Mouse (Mus musculus): ENCODE data around the gene Ssr2. TPM values are rescaled to one million over a fixed set of nuclear protein-coding genes. Genes with fewer than 3 reads are reported as not detected.
A peak's percentile ranks its signal among the peaks of the same experiment; 100 is the strongest.

Gene Ssr2
- total RNA-seq, 2 experiments from 2014 or later = 207 to 252 TPM

GRCm38 (mm10) chr3:88541622-88542401 is 33.9 kb upstream of the Ssr2 start:
- DNase-seq = no peak

GRCm38 (mm10) chr3:88542486-88542885 is 33.2 kb upstream of the Ssr2 start:
- DNase-seq = no peak

DNA sequence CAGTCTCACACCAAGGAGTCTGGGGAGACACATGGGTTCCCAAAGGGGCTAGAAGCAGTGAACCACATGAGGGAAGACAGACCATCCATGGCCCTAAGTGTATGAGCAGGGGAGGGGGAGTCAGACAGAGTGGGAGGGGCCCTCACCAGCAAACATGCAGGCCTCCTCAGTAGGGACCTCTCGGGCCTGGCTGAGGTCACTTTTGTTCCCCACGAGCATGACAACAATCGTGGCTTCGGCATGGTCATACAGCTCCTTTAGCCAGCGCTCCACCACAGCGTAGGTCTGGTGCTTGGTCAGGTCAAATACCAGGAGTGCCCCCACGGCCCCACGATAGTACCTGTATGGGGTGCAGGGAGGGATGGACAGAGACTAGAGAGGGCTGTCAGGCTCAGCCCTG is 32.5 kb upstream of the Ssr2 start:
- no peak for DNase-seq

GRCm38 (mm10) chr3:88543651-88544410 is 31.8 kb upstream of the Ssr2 start:
- DNase-seq = no peak

GRCm38 (mm10) chr3:88544514-88544913 is 31.2 kb upstream of the Ssr2 start:
- peak; percentile 43 to 63 for DNase-seq

DNA sequence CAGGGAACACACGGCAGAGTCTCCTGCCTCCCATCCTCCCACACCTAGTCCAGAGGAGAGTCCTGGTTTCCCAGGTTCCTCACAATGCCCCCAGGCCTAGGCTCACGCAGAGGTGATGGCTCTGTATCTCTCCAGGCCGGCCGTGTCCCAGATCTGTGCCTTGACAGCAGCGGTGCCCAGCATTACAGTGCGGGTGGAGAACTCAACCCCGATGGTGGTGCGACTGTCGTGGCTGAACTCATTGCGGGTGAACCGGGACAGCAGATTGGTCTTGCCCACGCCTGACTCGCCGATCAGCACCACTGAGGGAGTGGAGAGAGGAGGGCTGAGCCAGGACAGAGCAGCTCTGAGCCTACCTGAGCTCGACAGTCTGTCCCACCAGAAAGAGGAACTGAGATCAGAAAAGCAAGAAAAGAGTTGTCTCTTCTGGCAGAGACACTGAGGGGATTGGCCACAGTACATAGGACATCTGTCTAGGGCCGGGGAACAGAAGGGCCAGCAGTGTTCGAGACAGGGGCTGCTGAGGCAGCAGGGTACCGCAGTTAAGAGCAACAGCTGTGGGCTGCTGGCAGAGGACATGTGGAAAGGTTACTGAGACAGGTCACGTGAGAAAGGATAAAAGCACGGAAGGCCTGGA is 30.6 kb upstream of the Ssr2 start:
- DNase-seq = no peak

GRCm38 (mm10) chr3:88546674-88547418 is 28.8 kb upstream of the Ssr2 start:
- DNase-seq = no peak

DNA sequence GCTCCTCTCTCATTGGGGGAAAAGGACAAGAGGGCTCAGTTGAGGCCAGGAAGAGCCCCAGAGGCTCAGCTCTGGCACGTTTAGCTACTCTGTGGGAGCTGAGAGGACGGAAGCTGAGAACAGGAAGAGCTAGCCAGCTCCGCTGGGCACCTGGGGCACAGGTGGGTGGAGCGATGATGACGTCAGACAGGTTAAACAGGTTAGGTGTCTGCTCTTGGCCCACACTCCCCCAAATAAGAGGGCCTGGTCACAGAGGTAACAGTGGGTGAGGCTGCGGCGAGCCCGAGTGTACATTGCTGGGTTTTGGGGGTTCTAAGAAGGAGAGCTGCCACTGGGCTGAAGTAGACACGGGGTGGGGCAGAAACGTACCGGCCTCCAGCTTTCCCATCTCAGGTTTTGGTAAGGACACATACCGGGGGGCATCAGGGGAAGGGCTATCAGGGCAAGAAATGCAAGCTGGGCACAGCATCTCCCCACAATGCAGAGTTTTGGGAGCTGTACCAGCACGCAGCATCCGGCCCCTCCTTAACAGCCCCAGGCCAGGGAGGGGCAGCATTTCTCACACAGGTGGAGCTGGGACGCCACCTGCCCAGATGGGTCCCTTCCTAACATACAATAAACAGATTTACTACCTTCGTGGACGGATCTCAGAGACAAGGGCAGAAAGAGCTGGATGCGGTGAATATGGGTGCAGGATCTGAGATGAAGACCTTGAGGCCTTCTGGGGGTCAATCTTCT is 27.3 kb upstream of the Ssr2 start, which contains the start of gene Rab25:
TSS of gene Rab25 (minus strand) at position 121 of the 738 bp plus-strand sequence.
- DNase-seq = no peak

DNA sequence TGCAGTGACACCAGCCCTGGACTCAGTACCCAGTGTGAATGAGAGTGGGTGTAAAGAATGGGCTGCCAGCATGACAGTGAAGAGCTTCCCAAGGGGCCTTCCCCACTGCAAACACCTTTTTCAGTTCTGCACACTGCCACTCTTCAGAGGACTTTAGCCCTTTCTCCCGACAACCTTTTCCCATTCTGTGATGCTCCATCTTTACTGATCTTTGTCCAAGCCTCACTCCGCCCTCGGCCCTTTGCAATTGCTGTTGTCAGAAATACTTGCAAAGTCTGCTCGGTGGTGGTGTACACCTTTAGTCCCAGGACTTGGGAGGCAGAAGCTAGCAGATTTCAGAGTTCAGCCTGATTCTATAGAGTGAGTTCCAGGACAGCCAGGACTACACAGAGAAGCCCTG is 24.1 kb upstream of the Ssr2 start:
- no peak for DNase-seq

GRCm38 (mm10) chr3:88552082-88552645 is 23.5 kb upstream of the Ssr2 start:
- no peak for DNase-seq

DNA sequence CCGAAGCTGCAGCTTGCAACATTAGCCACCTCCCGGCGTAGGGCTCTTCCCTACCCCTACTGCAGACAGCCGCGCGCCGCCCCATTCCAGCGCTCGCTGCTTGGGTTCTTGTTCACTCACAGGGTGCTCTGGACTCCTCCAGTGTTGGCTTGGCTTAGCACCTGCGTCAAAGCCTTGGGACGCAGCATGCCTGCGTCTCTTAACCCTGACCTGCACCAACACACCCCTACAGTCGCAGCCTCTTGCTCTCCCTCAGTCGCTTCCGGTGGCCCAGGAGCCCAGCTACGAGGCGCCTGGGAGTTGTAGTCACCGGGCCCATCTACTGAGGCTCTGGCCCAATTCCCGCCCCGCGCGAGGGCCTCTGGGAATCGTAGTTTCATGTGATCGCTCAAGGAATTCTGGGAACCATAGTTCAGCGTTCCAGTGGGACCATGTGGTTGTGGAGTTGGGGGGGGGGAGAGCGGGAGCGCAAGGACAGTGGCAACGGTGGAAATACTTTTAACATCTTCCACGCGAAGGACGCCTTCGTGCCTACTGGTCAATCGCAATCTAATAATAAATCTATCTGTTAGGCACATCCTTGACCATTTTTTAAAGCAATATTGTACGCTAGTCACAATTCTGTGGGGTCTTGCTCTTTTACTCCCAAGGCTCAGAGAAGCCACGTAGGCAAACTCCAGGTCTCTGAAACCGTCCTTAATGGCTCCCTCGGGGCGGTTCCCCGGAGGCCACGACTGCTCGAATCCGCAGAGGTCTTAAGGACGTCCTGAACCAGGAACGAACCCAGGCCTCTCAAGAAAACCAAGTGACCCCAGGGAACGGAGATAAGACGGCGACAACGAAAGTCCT is 22.8 kb upstream of the Ssr2 start, which contains the start of gene Lamtor2:
TSS of gene Lamtor2 (minus strand) at position 399 of the 849 bp plus-strand sequence.
- DNase-seq = peak; percentile 98 to 99

DNA sequence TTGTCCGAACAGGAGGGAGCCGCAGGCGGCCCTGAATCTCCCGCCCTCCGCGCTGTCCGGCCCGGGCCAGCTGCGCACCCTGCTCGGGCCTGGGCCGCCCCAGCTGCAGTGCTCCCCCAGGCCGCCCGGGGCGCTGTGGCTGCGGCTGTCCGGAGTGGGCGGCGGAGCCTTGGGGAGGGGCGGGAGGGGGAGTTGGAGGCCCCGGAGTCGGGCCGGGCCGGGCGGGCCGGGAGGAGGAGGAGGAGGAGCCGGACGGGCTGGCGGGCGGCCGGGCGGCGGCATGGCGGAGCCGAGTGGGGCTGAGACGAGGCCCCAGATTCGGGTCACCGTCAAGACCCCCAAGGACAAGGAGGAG is 22.2 kb upstream of the Ssr2 start, which contains the start of gene Ubqln4:
TSS of gene Ubqln4 (plus strand) at position 234 of the 355 bp plus-strand sequence.
- peak; percentile 96 for DNase-seq

GRCm38 (mm10) chr3:88553880-88554586 is 21.6 kb upstream of the Ssr2 start:
- DNase-seq = peak in 1 of 2 experiments; percentile 73

GRCm38 (mm10) chr3:88555069-88555605 is 20.5 kb upstream of the Ssr2 start:
- DNase-seq = no peak

DNA sequence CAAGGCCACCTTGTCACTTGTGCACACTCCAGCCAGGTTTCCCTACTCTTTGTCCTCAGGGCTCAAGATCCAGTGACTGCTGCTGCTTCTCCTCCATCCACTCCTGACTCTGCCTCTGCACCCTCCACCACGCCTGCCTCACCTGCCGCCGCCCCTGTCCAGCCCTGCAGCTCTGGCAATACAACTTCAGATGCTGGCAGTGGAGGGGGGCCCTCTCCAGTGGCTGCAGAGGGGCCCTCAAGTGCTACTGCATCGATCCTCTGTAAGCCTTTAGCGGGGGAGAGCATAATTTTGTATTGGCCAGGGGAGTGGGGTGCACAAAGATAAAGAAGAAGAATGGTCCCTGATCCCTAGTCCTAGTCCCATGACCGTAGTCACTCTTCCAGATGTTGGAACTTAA is 19.9 kb upstream of the Ssr2 start:
- DNase-seq = no peak

DNA sequence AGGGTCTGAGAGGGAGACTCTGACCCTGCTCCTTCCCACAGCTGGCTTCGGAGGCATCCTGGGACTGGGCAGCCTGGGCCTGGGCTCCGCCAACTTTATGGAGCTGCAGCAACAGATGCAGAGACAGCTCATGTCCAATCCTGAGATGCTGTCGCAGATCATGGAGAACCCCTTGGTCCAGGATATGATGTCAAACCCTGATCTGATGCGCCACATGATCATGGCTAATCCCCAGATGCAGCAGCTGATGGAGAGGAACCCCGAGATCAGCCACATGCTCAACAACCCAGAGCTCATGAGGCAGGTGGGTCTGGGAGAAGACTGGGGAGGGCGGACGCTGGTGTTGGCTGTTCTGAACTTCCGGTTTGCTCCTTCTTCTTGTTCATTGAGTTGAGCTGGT is 19.1 kb upstream of the Ssr2 start:
- no peak for DNase-seq

GRCm38 (mm10) chr3:88559596-88559995 is 16.1 kb upstream of the Ssr2 start:
- DNase-seq = no peak

GRCm38 (mm10) chr3:88561989-88562388 is 13.7 kb upstream of the Ssr2 start:
- no peak for DNase-seq

GRCm38 (mm10) chr3:88563442-88563841 is 12.2 kb upstream of the Ssr2 start:
- DNase-seq = no peak

All from adrenal gland, postnatal 36 days (tissue).